Mouse (Mus musculus) embryo, embryonic 10 days (tissue): Measurements from ENCODE around the gene Prex1.
A peak's percentile ranks its signal among the peaks of the same experiment; 100 is the strongest.

Source experiments
- DNase-seq: peaks from one replicate; pipeline ENCODE4 v3.0.0-alpha.2; 2015; ENCODE audit warnings: low spot score

The Prex1 gene

DNA sequence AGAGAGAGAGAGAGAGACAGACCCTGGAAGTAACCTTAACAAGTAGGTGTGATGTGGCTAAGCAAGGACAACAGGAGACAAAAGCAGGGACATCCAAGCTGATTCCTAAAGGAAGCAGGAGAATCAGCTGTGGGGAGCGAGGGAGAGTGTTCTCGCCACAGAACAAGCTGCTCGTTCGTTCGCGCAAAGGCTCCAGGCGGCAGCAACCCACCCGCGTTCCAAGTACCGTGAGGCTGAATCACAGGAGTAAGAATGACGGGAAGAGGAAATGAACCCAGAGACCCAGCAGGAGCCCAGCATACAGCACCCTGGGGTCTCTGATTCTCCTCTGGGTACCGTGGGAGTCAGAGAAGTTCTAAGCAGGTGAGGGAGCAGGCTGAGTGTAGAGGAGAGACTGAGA lies 52.1 kb downstream of the Prex1 start:
- no peak for DNase-seq

DNA sequence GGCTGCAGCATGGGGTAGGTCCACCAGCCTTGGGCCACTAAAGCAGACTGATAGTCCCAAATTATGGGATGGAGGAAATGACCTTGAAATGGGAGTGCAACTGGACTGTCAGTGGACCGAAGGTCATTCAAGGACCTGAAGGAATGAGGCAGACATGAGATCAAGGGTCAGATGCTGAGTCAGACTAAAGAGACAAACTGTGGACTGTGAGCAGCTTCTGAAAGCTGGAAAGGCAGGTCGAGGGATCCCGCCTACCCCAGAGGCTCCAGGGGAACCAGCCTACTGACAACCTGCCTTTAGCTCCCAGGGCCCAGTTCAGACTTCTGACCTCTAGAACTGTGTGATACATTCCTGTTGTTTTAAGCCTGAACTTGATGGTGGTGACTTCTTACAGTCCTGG lies 55.3 kb downstream of the Prex1 start:
- DNase-seq, result no peak

DNA sequence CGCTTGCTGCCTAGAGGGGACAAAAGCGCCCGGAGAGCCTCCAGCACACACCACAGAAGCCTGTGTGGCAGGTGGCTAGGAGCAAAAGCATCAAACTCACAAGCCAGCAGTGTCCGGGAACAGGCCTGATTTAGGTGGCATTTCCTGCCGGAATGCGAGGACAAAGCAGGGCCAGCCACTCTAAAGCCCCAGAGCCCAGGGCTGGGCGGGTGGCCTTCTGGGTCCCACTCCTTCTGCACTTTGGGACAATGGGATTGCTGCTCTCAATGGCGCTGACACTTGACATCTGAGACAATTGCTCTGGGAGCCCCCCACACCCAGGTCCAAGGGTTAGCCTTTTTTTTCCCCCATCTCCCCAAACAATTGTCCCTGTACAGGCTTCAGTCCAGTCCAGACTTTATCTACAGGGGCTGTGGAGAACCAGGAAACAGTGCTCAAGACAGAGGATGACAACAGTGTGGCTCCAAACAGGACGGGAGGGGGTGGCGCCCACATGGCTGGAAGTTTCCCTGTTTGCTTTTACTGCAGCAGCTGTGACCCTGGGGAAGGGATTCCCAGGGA lies 56.1 kb downstream of the Prex1 start:
- peak; percentile 72 for DNase-seq

DNA sequence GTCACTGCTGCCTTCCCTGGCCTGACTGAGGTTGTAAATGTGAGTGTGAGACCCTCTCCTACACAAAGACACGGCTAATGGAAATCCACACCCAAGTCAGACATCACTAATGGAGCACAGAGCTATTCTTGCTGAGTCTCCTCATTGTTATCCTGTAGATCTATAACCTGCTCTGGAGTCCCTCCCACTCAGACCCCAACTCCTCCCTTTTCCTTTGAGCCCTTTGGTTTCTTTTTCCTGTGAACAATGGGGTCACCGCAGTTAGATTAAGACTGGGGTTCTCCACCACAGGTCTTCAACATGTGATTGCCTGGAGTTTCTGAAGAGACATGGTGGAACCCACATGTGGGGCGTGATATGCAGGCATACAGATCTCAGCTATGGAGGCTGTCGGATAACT lies 57.0 kb downstream of the Prex1 start:
- DNase-seq, result peak; percentile 81

DNA sequence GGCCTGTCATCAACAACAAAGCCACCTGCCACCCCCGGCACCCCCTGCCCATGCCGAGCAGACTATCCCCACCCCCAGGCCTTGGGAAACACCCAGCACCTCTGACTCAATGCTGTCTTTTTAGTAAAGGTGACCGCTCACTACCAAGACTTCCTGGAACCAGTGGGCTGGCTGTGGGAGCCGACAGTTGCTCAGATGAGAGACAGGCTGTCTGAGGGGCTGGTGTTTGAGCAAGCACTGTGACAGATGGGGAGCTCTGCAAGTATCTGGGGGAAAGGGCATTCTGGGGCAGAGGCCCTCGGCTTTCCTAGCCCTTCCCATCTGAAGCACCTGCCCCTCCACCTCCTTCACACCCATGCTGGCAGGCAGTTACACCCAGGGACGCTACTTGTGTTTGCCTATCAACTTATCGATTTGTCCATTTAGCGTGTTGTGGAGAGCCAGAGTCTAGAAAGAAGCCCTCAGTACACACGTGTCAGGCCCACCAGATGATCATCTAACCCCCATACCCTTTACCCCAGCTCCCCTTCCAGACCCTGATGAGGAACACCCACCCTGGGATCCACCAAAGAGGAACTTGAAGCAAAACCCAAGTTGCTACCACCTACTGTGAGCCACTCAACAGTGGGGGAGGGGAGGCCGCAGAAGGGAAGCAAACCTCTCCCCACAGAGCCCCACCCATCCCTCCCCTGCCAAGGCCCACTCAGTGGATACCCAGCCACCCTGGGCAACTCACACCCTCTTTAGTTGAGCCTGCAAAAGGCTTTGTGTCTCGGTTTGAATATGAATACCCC lies 57.7 kb downstream of the Prex1 start:
- DNase-seq, result no peak

DNA sequence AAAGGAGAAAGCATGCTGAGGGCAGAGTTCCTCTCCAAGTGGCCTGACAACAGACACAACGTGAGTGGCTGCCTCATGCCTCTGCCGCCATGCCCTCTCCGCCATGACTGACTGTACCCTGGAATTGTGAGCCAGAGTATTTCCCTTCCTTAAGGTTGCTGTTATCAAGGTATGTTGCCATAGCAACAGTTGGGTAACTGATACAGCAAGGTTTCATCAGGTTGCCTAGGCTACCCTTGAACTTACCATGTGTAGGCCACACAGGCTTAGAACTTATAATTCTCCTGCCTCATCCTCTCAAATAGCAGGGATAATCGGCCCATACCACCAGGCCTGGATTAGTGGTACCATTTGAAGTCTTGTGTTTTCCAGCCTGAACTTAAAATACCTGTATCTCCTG lies 58.3 kb downstream of the Prex1 start:
- DNase-seq, result no peak

DNA sequence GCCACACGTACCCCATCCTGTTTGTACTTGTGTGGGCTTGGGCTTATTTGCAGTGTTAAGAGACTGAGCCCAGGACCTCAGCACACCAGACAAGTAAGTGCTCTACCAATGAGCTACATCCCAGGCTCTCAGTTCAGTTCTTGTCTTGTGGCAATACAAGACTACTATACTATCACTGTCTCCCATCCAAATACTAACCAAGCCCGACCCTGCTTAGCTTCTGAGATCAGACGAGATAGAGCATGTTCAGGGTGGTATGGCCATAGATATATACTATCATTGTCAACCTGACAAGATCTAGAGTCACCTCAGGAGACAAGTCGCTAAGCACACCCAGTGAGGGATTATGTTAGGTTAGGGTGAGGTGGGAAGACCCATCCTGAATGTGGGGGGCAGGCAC lies 58.8 kb downstream of the Prex1 start:
- DNase-seq, result no peak

DNA sequence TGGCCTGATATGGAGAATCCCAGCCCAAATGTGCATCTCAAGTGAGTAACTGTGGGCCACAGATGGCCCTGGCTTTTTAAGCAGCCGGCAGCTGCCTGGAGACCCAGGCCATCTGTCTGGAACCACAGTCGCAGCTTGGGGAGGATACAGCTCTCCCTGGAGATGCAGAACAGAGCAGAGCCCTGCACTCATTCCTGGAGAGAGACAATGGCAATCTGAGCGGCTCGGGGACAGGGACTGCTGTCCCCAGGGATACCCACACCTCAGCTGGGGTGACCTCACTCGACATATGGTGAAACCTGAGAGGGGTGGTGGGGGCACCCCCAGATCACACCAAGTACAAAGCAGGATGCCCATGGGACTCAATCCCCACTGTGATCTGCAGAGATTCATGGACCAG lies 60.1 kb downstream of the Prex1 start:
- DNase-seq, result no peak

DNA sequence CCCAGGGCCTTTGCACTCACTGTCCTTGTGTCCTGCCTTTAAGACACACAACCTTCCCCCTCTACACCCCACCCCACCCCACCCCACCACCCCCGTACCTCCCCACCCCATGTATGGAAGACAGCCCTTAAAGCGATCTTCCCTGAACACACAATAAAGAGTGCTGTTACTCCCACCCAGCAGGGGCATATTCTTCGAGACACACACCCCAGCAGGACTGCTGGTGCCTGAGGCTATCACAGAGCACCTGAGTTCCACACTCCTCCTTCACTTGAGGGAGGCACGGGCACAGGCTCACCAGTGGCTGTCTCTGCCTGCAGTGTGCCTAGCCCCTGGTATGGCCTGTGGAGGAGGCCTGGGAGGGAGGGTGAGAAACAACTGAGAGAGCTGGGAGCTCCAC lies 61.0 kb downstream of the Prex1 start:
- DNase-seq, result no peak

DNA sequence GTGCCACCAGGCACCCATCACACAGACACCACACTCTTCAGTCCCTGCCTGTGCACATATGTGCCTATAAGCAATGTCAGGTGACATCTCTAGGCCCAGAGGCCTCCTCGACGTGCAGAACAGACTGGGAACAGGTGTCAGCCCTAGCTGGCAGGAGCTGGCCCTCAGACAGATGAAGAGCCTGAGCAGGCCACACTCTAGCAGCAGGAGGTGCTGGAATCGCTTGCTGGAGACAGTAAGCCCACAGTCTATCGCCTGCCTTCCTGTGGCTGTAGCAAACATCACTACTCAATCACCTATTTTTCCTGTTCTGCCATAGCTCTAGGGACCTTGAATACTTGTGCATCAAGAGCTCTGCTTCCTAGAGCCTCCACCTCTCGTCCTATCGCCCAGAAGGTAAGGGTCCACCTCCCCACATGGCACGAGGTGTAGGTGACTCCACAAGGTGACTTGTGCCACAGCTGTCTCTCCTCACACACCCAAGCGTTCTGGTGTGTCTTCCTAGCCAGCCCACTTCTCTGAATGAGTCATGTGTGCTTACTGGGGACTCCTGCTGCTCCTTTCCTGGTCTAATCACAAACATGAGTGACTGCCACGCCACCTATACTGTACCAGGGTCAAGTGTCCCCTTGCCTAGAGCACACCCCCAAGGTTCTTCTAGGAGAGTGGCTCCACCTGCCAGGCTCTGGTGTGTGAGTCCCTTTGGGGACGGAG lies 62.2 kb downstream of the Prex1 start:
- DNase-seq, result no peak

DNA sequence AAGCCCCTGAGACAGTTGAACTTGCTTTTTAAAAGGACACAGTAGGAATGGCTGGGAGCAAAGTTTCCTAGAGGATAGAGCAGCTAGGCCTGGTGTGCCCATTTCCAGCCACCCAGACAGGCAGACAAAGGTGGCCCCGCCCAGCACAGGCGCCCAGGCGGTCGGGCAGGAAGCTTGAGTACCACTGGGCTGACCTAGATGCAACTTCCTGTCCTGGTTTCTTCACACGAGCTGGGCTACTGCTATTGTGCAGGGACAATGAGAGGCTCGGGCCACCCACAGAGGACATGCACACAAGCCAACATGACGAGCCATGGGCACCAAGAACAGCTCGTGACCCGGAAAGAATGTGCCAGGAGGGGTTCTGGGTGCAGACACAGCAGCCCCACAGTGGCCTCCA lies 63.2 kb downstream of the Prex1 start:
- DNase-seq, result no peak

DNA sequence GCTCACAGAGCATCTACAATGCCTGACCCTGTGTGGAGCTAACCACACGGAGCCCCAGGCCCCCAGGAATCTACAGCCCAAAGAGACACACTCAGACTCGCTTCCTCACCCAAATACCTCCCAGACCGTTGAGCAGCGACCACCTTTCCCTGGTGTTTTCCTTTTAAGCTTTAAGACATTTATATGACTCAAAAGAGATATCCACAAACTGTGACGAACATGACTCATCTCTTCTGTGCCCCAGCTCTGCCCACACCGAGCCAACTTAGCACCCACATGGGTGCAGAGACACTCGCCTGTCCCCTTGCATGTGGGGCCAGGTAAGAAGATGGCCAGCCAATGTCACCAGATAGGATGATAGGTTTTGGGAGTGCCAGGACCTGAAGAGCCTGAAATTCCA lies 66.4 kb downstream of the Prex1 start:
- no peak for DNase-seq

DNA sequence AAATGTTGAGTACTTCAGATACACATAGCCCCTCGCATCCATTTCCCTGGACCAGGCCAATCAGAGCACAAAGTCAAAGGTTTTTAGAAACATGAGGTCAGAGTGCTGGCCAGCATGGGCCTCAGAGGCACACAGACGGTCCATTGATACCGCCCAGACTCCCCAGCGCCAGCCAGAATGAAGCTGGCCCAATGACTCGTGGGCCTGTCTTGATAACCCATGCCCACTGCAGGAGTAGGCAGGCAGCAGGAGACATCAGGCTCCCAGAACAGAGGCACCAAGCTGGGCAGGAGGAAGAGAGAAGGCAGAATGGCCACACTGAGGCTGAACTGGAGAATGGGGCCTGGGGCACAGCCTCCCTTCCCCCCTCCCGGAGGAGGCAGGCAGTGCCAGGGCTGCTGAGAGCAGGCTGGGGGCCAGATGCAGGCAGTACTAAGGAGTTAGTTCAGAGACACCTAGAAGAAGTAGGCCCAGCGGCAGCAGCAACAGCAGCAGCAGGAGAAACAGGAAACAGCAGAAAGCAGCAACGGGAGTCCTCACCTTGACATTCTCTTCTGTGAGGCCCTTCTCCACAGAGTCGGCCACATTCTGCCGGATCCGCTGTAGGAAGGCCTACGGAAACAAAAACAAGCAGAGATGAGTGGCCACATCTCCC lies 67.1 kb downstream of the Prex1 start:
- no peak for DNase-seq

DNA sequence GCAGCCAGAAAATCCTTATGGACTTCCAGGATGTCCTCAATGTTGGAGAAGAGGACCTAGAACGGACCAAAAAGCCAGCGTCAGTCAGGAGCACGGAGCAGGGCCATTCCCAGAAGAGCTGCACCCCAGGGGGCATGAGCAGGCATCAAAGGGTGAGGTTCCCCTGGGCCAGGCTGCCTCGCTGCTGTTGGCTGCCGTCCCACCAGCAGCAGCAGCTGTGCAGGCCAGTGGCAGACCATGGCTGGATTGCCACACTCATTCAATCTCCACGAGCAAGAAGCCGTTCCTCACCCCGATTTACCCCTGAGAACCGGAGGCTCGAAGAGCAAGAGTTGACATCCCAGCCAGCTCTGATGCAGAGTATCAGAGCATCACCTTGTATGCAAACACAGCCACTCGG lies 68.8 kb downstream of the Prex1 start:
- DNase-seq, result no peak

DNA sequence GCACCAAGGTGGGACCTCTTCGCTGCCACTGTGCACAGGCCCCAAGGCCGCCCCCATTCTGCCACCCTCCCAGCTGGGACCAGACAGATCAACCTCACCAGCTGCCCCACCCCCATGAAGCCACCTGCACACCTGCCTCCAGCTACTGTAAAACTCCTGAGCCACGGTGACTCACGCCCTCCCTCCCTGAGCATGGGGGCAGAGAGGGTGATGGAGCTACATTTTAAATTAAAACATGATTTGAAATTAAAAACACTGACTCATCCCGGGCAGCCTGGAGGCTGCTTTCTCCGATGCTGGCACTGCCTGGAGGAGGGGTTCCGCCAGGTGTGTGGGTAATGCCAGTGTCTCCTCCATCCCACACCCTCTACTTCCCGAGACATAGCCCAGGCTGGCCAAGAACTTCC lies 71.0 kb downstream of the Prex1 start:
- DNase-seq, result no peak

DNA sequence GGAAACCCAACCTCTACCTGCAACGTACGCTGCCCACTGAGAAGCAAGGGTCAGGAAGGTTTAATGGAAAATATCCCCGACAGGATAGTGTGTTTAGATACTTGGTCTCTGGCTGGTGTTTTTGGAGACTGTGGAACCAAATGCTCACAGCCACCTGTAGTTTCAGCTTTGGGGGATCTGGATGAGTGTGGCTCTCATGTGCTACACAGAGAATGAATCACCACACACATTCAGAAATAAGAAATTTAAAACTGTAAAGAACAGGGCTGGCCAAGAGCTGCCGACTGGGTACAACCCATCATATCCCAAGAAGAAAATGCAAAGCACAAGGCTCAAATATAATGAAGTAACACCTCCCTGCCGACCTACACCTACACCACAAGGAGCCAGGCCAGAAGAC lies 73.9 kb downstream of the Prex1 start:
- DNase-seq, result no peak

DNA sequence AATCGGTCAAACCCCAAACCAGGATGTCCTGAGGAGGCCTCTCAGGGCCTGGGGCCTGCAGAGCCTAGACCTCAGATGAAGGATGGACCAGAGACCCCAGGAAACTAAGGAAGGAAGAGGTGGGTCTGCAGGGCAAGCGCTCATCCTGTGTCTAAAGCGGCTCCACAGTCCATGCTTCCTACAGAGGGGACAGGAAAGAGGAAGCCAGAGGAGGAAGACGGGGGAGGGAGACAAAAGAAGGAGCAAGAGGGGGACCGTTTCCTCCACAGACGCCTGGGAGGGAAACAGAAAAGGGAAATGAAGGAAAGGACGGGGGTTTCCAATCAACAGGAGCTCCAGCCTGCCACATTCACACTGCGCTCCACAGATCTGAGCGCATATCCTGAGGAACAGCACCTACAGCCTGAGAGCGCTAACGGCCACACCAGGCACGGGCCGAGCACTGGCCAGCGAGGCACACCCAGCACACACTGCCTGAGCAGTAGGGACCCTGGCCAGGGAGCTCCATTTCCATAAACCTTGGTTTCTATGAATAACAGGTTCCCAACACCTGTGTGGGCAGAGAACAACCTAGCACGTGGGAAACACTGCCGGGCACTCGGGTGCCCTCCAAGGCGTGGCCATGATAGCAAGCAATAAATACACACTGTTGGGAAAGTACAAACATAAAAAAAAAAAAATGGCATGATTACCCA lies 74.5 kb downstream of the Prex1 start:
- DNase-seq, result no peak

DNA sequence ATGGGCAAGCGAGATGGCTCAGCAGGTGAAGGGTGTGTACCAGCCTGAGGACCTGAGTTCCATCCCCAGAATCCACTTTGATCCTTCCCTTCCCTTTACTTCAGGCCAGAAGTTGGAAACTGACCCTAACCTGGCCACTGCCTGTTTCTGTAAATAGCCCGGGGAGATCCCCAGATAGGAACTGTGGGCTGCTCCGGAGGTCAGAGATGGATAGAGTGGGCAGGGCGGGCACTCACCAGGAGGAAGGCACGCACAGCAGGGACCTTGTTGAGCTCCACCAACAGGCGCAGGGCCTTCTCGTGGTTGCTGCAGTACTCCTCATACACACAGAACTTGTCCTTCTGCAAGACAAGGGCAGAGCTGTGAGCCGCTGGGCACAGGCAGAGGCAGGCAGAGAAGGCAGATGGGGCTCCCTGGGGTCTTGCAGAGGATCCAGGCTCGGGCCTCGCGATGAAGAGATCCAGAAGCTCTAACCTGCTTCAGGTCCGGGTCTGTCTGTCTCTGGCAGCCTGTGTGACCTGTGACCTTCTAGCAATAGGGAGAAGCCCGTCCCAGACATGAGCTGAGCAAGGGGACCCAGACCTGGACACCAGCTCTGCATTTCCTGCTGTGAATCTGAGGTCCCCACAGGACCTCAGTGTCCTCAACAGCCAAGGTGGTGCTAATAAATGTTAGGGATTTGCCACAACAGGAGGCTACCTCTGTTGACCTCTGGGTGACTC lies 75.4 kb downstream of the Prex1 start:
- no peak for DNase-seq

DNA sequence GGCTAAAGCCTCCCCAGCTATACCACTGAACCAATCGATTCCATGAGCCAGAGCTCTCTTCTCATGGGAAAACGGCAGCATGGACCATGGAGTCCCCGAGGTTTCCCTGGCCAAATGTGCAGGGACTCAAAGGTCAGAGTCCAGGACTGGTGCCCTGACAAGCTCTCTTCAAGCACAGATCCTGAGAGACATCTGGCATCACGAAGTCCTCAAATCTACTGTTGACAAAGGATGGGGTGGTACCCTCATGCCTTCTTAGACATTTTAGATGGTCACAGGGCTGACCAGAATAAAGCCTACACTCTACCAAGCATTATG lies 76.0 kb downstream of the Prex1 start:
- no peak for DNase-seq

DNA sequence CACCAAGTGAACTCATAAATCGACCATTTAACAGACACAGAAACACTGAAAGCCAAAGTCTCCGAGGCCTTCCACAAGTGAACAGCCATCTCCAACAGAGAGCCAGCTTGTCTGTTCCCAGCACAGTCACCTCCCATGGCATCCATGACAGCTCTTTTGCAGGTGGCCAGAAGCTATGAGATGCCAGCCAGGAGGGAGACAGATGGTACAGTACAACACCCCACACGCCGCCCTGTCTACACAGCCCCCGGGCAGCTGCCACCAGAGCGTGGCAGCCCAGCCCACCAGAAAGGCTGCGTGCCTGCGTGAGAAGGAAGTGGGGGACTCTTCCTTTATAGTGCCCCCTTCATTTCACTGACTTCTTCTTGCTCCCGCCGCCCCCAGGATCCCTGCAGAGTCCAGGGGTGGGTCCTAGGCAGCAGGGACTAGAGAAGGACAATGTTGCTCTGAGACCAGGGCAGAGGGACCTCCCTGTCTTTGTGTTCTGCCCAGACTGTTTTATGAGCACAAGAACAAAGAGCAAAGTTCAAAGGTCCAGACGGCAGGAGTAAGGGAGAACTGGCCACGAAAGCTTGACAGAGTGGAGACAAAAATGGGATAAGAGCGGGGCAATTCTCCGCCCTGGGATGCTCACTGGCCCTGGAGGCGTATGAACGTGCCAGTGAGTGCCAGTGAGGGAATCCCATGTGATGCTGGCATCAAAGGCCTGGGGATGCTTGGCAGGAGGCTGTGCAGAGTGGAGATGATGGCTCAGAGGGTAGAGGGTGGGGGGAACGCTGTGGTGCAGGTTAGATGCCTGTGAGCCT lies 76.6 kb downstream of the Prex1 start:
- DNase-seq, result peak; percentile 64

DNA sequence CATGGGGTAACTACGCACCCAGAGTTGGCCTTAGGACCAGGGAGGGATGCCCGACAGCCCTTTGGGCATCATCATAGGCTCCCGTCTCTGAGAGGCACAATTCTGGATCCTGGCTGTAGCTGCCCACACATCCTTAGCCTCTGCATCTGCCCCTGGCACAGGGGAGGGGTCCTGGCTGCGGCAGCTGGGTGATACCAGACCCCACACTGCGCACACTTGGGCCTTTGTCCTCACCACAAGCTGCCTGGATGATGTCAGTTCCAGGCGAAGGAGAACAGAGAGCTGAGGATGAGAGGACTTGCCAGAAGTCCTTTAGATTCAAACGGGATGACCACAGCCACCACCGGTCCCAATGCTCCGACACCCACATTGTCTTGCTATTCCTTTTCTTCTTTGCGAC lies 78.1 kb downstream of the Prex1 start:
- DNase-seq, result no peak
